Mouse (Mus musculus) ES-Bruce4 (cell line): ENCODE data around the gene Phxr2. TPM values are rescaled to one million over a fixed set of nuclear protein-coding genes. Genes with fewer than 3 reads are reported as not detected.

ENCODE experiments used
- H3K27ac ChIP-seq: 2 replicates; pipeline ENCODE4 v1.5.1; 2012; ENCODE audit warnings: low read length, inconsistent platforms; ENCODE audit not compliant: insufficient read depth
- H3K27me3 ChIP-seq: 2 replicates; pipeline ENCODE4 v1.6.1; 2012; ENCODE audit warnings: mild to moderate bottlenecking, low read length, inconsistent platforms; ENCODE audit not compliant: control insufficient read depth, poor library complexity, insufficient read depth, severe bottlenecking
- H3K36me3 ChIP-seq: 2 replicates; pipeline ENCODE4 v1.6.1; 2012; ENCODE audit warnings: inconsistent platforms, mild to moderate bottlenecking, low read length, moderate library complexity; ENCODE audit not compliant: control insufficient read depth, poor library complexity, insufficient read depth, severe bottlenecking
- H3K4me1 ChIP-seq: one replicate; pipeline ENCODE4 v1.8.1; 2011; ENCODE audit warnings: low read length; ENCODE audit not compliant: control insufficient read depth, insufficient read depth
- H3K4me3 ChIP-seq: 2 replicates; pipeline ENCODE4 v1.5.1; 2011; ENCODE audit warnings: low read depth, mild to moderate bottlenecking, low read length
- H3K9ac ChIP-seq: 2 replicates; pipeline ENCODE4 v1.6.1; 2012; ENCODE audit warnings: low read depth, mild to moderate bottlenecking, inconsistent platforms; ENCODE audit not compliant: poor library complexity, severe bottlenecking
- H3K9me3 ChIP-seq: replicated peaks from 2 replicates; pipeline ENCODE4 v1.6.1; 2012; ENCODE audit warnings: mild to moderate bottlenecking, low read length, inconsistent platforms; ENCODE audit not compliant: control insufficient read depth, poor library complexity, insufficient read depth, severe bottlenecking
- CTCF ChIP-seq: IDR thresholded peaks from one replicate; pipeline ENCODE4 v1.8.1; 2011; ENCODE audit warnings: low read depth, low read length
- EP300 ChIP-seq: IDR thresholded peaks from 2 replicates; pipeline ENCODE4 v1.6.1; 2011; ENCODE audit warnings: low read depth, low read length; ENCODE audit not compliant: insufficient read depth
- POLR2A ChIP-seq: IDR thresholded peaks from one replicate; pipeline ENCODE4 v1.8.1; 2011; ENCODE audit warnings: low read length; ENCODE audit not compliant: insufficient read depth
- polyA plus RNA-seq: library from polyadenylated mRNA; stranded (reverse); fragments of >200 nt; gene quantifications from 2 replicates; pipeline ENCODE4 v1.2.4, GENCODE M21; 2011; ENCODE audit warnings: low read depth; ENCODE audit not compliant: missing spikeins, insufficient read depth, insufficient read length

Gene Phxr2
- polyA plus RNA-seq, 1 experiment, result not detected

DNA sequence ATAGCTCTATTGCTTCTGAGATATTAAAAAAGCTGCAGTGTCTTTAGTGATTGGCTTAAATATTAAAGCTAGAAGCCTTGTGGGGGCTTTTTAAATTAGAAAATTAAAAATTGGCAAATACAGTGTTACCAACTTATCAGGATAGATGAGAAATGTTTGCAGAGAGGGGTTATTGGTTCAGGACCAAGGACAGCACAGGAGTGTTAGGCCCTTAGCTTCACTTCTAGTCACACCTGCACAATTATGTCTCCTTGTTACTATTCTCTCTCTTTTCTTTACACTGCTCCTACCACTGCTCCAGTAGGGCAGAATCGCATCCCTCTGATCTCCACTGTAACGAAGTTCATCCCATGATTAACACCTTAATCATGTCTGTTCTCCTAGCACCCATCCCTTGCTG, 31.0 kb downstream of the Phxr2 start:
- no peak overlapping the region for H3K9ac ChIP-seq
- H3K27ac ChIP-seq, result no peak overlapping the region
- TF ChIP-seq CTCF (no peak), POLR2A (no peak), EP300 (no peak)
- H3K9me3 ChIP-seq, result peaks cover 7% of the 10 kb centered on the region
- no peaks in the 10 kb centered on the region for H3K4me1 ChIP-seq
- H3K27me3 ChIP-seq, result no peaks in the 10 kb centered on the region
- H3K4me3 ChIP-seq, result no peak overlapping the region
- no peaks in the 10 kb centered on the region for H3K36me3 ChIP-seq

- no peaks in the 10 kb centered on the region for H3K4me1 ChIP-seq
- H3K4me3 ChIP-seq, result no peak overlapping the region
- H3K9ac ChIP-seq, result no peak overlapping the region
- H3K9me3 ChIP-seq, result peaks cover 7% of the 10 kb centered on the region
- H3K27ac ChIP-seq, result no peak overlapping the region
- no peaks in the 10 kb centered on the region for H3K36me3 ChIP-seq
- H3K27me3 ChIP-seq, result no peaks in the 10 kb centered on the region
- no peak for TF ChIP-seq CTCF
- no peak for TF ChIP-seq POLR2A
- TF ChIP-seq EP300, result no peak
These were observed 32.8 kb downstream of the Phxr2 start for GRCm38 (mm10) chr10:99093364-99093763.

GRCm38 (mm10) chr10:99089906-99090305, 36.2 kb downstream of the Phxr2 start:
- Histone ChIP-seq H3K9ac (no peak overlapping the region), H3K9me3 (0 out of 2 replicates have a peak, but pooled peaks cover 2% of the 10 kb centered on the region), H3K27me3 (no peaks in the 10 kb centered on the region), H3K4me1 (no peaks in the 10 kb centered on the region), H3K27ac (no peak overlapping the region), H3K36me3 (no peaks in the 10 kb centered on the region), H3K4me3 (no peak overlapping the region)
- TF ChIP-seq POLR2A (no peak), EP300 (no peak), CTCF (no peak)

- H3K27ac ChIP-seq, result no peak overlapping the region
- 0 out of 2 replicates have a peak, but pooled peaks cover 3% of the 10 kb centered on the region for H3K27me3 ChIP-seq
- H3K4me1 ChIP-seq, result no peaks in the 10 kb centered on the region
- no peaks in the 10 kb centered on the region for H3K36me3 ChIP-seq
- no peak for TF ChIP-seq CTCF
- no peak for TF ChIP-seq EP300
- no peak for TF ChIP-seq POLR2A
- H3K9ac ChIP-seq, result no peak overlapping the region
- H3K4me3 ChIP-seq, result no peak overlapping the region
- peaks cover 8% of the 10 kb centered on the region for H3K9me3 ChIP-seq
These were observed 40.1 kb downstream of the Phxr2 start for GRCm38 (mm10) chr10:99086029-99086428.

- Histone ChIP-seq H3K9ac (no peak overlapping the region), H3K4me3 (no peak overlapping the region), H3K9me3 (peaks cover 8% of the 10 kb centered on the region), H3K27ac (no peak overlapping the region), H3K4me1 (no peaks in the 10 kb centered on the region), H3K36me3 (no peaks in the 10 kb centered on the region), H3K27me3 (0 out of 2 replicates have a peak, but pooled peaks cover 3% of the 10 kb centered on the region)
- TF ChIP-seq CTCF, result no peak
- no peak for TF ChIP-seq EP300
- no peak for TF ChIP-seq POLR2A
These were observed 40.9 kb downstream of the Phxr2 start for GRCm38 (mm10) chr10:99085240-99085587.

- Histone ChIP-seq H3K4me3 (no peak overlapping the region), H3K27ac (no peak overlapping the region), H3K9ac (no peak overlapping the region), H3K4me1 (no peaks in the 10 kb centered on the region), H3K27me3 (0 out of 2 replicates have a peak, but pooled peaks cover 3% of the 10 kb centered on the region), H3K36me3 (no peaks in the 10 kb centered on the region), H3K9me3 (peaks cover 8% of the 10 kb centered on the region)
- TF ChIP-seq POLR2A, result no peak
- TF ChIP-seq CTCF, result peak; percentile 91
These were observed 41.5 kb downstream of the Phxr2 start for GRCm38 (mm10) chr10:99084397-99085239.
